Mouse (Mus musculus) myocyte (in vitro differentiated cells): ENCODE data around the gene Ffar3. TPM values are rescaled to one million over a fixed set of nuclear protein-coding genes. Genes with fewer than 3 reads are reported as not detected.
"Not testable (repeated sequence)": the region's sequence is repeated elsewhere in the genome, so short reads cannot be mapped to it uniquely, and the experiment has no call there.

ENCODE experiments used
- H3K27me3 ChIP-seq: one replicate; pipeline ENCODE4 v1.6.1; 2011; ENCODE audit not compliant: control insufficient read depth, insufficient read depth, insufficient read length
- H3K36me3 ChIP-seq: one replicate; pipeline ENCODE4 v1.6.1; 2011; ENCODE audit not compliant: control insufficient read depth, insufficient read depth
- H3K4me2 ChIP-seq: one replicate; pipeline ENCODE4 v1.6.1; 2011; ENCODE audit warnings: low read depth, control low read depth
- H3K4me3 ChIP-seq: one replicate; pipeline ENCODE4 v1.5.1; 2011; ENCODE audit warnings: mild to moderate bottlenecking, control low read depth, moderate library complexity
- H3K79me2 ChIP-seq: one replicate; pipeline ENCODE4 v1.6.1; 2011; ENCODE audit not compliant: control insufficient read depth, insufficient read depth
- H3ac ChIP-seq: one replicate; pipeline ENCODE4 v1.6.1; 2011; ENCODE audit not compliant: control insufficient read depth, insufficient read length
- CEBPB ChIP-seq: IDR thresholded peaks from 2 replicates; pipeline ENCODE4 v1.6.1; 2011; ENCODE audit warnings: mild to moderate bottlenecking, moderate library complexity; ENCODE audit not compliant: poor library complexity, insufficient read depth, severe bottlenecking
- E2F4 ChIP-seq: IDR thresholded peaks from one replicate; pipeline ENCODE4 v1.6.1; 2011; ENCODE audit warnings: mild to moderate bottlenecking, control low read depth, moderate library complexity; ENCODE audit not compliant: insufficient read depth
- MAX ChIP-seq: IDR thresholded peaks from one replicate; pipeline ENCODE4 v1.6.1; 2011; ENCODE audit warnings: low read depth, mild to moderate bottlenecking, control low read depth
- MYOD1 ChIP-seq, 3 experiments: IDR thresholded peaks; one replicate each; pipeline ENCODE4 v1.6.1; 2011; ENCODE audit warnings: control low read depth in 2 of 3, low read depth in 2 of 3, mild to moderate bottlenecking in 2 of 3, moderate library complexity in 1 of 3; ENCODE audit not compliant: insufficient read length in 2 of 3, control insufficient read depth in 1 of 3
- MYOG ChIP-seq, 3 experiments: IDR thresholded peaks; one replicate each; pipeline ENCODE4 v1.6.1; 2011; ENCODE audit warnings: control low read depth in 2 of 3, low read depth in 2 of 3, mild to moderate bottlenecking in 2 of 3; ENCODE audit not compliant: insufficient read length in 2 of 3, control insufficient read depth in 1 of 3, insufficient read depth in 1 of 3
- POLR2A ChIP-seq: IDR thresholded peaks from one replicate; pipeline ENCODE4 v1.6.1; 2011; ENCODE audit warnings: low read depth, mild to moderate bottlenecking, control low read depth, moderate library complexity; ENCODE audit not compliant: insufficient read length
- POLR2AphosphoS2 ChIP-seq: IDR thresholded peaks from one replicate; pipeline ENCODE4 v1.6.1; 2011; ENCODE audit warnings: low read depth, control low read depth; ENCODE audit not compliant: insufficient read length
- REST ChIP-seq: IDR thresholded peaks from one replicate; pipeline ENCODE4 v1.6.1; 2011; ENCODE audit warnings: mild to moderate bottlenecking, control low read depth, moderate library complexity; ENCODE audit not compliant: insufficient read depth, insufficient read length
- SRF ChIP-seq: IDR thresholded peaks from one replicate; pipeline ENCODE4 v1.6.1; 2011; ENCODE audit warnings: low read depth; ENCODE audit not compliant: control insufficient read depth, insufficient read length
- TCF12 ChIP-seq: IDR thresholded peaks from one replicate; pipeline ENCODE4 v1.6.1; 2011; ENCODE audit warnings: mild to moderate bottlenecking, control low read depth; ENCODE audit not compliant: poor library complexity, insufficient read depth, severe bottlenecking
- TCF3 ChIP-seq: IDR thresholded peaks from one replicate; pipeline ENCODE4 v1.6.1; 2011; ENCODE audit warnings: low read depth, control low read depth; ENCODE audit not compliant: insufficient read length
- USF1 ChIP-seq: IDR thresholded peaks from one replicate; pipeline ENCODE4 v1.6.1; 2011; ENCODE audit warnings: low read depth, mild to moderate bottlenecking, control low read depth, moderate library complexity
- polyA plus RNA-seq: library from polyadenylated mRNA; unstranded; fragments of >200 nt; fragmentation: generic; extraction: Trizol; gene quantifications from one replicate; pipeline ENCODE4 v1.2.1, GENCODE M21; 2012; ENCODE audit warnings: missing spikeins

Gene Ffar3
- polyA plus RNA-seq, 1 experiment: not detected

DNA sequence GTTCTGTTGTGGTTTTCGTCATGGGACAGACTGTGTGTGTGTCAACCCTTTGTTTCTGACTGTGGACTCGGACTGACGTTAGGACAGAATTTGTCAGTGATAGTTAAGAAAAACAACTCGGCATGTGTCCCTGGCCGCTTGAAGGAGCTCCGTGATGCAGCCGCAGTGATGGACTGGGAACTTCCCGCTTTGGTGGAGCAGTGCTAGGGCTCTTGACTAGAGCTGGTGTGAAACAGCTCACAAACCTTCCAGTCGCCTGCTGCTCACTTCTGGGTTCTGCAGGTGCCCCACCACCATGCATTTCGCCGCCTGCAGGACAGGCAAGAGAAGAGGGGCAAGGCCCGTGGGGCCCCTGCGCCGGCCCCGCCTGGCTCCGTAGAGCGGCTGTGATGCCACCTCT lies 23.7 kb downstream of the Ffar3 start:
- Histone ChIP-seq H3K4me3 (no peak overlapping the region), H3K36me3 (no peaks in the 10 kb centered on the region), H3K79me2 (no peaks in the 10 kb centered on the region), H3ac (no peak overlapping the region), H3K27me3 (no peaks in the 10 kb centered on the region), H3K4me2 (no peak overlapping the region)
- TF ChIP-seq SRF (no peak), REST (no peak), MYOG (IDR thresholded peaks at IDR 0.05; ENCODE audit: control insufficient read depth in 1 of 3, insufficient read depth in 1 of 3, insufficient read length in 2 of 3, low read depth in 2 of 3) (no peak), CEBPB (no peak), TCF3 (no peak), POLR2A (no peak), MYOD1 (IDR thresholded peaks at IDR 0.05; ENCODE audit: control insufficient read depth in 1 of 3, insufficient read length in 2 of 3, low read depth in 2 of 3) (no peak), TCF12 (no peak), MAX (no peak), E2F4 (no peak), POLR2AphosphoS2 (no peak), USF1 (no peak)

GRCm38 (mm10) chr7:30829428-30829827 lies 26.6 kb downstream of the Ffar3 start:
- no peaks in the 10 kb centered on the region for H3K27me3 ChIP-seq
- no peak overlapping the region for H3ac ChIP-seq
- no peak overlapping the region for H3K4me2 ChIP-seq
- TF ChIP-seq SRF: no peak
- no peaks in the 10 kb centered on the region for H3K79me2 ChIP-seq
- H3K4me3 ChIP-seq: no peak overlapping the region
- no peaks in the 10 kb centered on the region for H3K36me3 ChIP-seq

GRCm38 (mm10) chr7:30828871-30829270 lies 27.1 kb downstream of the Ffar3 start:
- H3K4me2 ChIP-seq, H3K4me3 ChIP-seq, H3ac ChIP-seq, H3K79me2 ChIP-seq, H3K36me3 ChIP-seq, H3K27me3 ChIP-seq: not testable (repeated sequence)

GRCm38 (mm10) chr7:30826660-30827059 lies 29.3 kb downstream of the Ffar3 start:
- TF ChIP-seq TCF3: no peak
- no peak for TF ChIP-seq USF1
- TF ChIP-seq CEBPB: no peak
- no peak for TF ChIP-seq E2F4
- no peak for TF ChIP-seq POLR2AphosphoS2
- TF ChIP-seq REST: no peak
- TF ChIP-seq MYOG (IDR thresholded peaks at IDR 0.05; ENCODE audit: control insufficient read depth in 1 of 3, insufficient read depth in 1 of 3, insufficient read length in 2 of 3, low read depth in 2 of 3): no peak
- no peak for TF ChIP-seq MAX
- H3ac ChIP-seq: no peak overlapping the region
- H3K27me3 ChIP-seq: peaks cover 3% of the 10 kb centered on the region
- no peak overlapping the region for H3K4me3 ChIP-seq
- H3K4me2 ChIP-seq: no peak overlapping the region
- H3K36me3 ChIP-seq: no peaks in the 10 kb centered on the region
- H3K79me2 ChIP-seq: no peaks in the 10 kb centered on the region

- no peak overlapping the region for H3K4me2 ChIP-seq
- H3K36me3 ChIP-seq: no peaks in the 10 kb centered on the region
- peaks cover 19% of the 10 kb centered on the region for H3K27me3 ChIP-seq
- H3K79me2 ChIP-seq: no peaks in the 10 kb centered on the region
- H3ac ChIP-seq: no peak overlapping the region
- TF ChIP-seq POLR2AphosphoS2 (no peak), USF1 (no peak), CEBPB (no peak), POLR2A (no peak), SRF (no peak), E2F4 (no peak), REST (no peak), MYOD1 (IDR thresholded peaks at IDR 0.05; ENCODE audit: control insufficient read depth in 1 of 3, insufficient read length in 2 of 3, low read depth in 2 of 3) (no peak), MYOG (IDR thresholded peaks at IDR 0.05; ENCODE audit: control insufficient read depth in 1 of 3, insufficient read depth in 1 of 3, insufficient read length in 2 of 3, low read depth in 2 of 3) (no peak), TCF12 (no peak), TCF3 (no peak), MAX (no peak)
- H3K4me3 ChIP-seq: no peak overlapping the region
Observed at GRCm38 (mm10) chr7:30824306-30824705, 31.7 kb downstream of the Ffar3 start.

- no peak within 1 kb of the TSS for H3ac ChIP-seq
- peaks cover 22% of the 10 kb centered on the region for H3K27me3 ChIP-seq
- H3K4me3 ChIP-seq: no peak within 1 kb of the TSS
- H3K4me2 ChIP-seq: no peak within 1 kb of the TSS
- no peak for TF ChIP-seq MAX
- TF ChIP-seq POLR2AphosphoS2: no peak
- no peak for TF ChIP-seq SRF
- TF ChIP-seq REST: no peak
- TF ChIP-seq TCF3: no peak
- no peak for TF ChIP-seq CEBPB
- no peak for TF ChIP-seq USF1
- no peak for TF ChIP-seq POLR2A
- no peak for TF ChIP-seq MYOD1 (IDR thresholded peaks at IDR 0.05; ENCODE audit: control insufficient read depth in 1 of 3, insufficient read length in 2 of 3, low read depth in 2 of 3)
- no peak for TF ChIP-seq TCF12
- no peak for TF ChIP-seq E2F4
- no peak for TF ChIP-seq MYOG (IDR thresholded peaks at IDR 0.05; ENCODE audit: control insufficient read depth in 1 of 3, insufficient read depth in 1 of 3, insufficient read length in 2 of 3, low read depth in 2 of 3)
- no peaks in the 10 kb centered on the region for H3K79me2 ChIP-seq
- H3K36me3 ChIP-seq: no peaks in the 10 kb centered on the region
Observed at GRCm38 (mm10) chr7:30823675-30824074, 32.3 kb downstream of the Ffar3 start, which contains the start of gene Ffar2. Gene Ffar2, minus strand, starts transcription at chr7:30823775.
